Mouse (Mus musculus): Measurements from ENCODE around the gene St3gal3.

GRCm38 (mm10) chr4:117984993-117985587 is 149.6 kb downstream of the St3gal3 start:
- no peak for TF ChIP-seq CTCF (IDR thresholded peaks at IDR 0.05; ENCODE audit: control insufficient read depth, insufficient read depth, low read length)
- no peak for TF ChIP-seq POLR2A (IDR thresholded peaks at IDR 0.05; ENCODE audit: borderline replicate concordance, control insufficient read depth, low read depth, low read length)

All from bone marrow, adult 2 months (tissue).